Mouse (Mus musculus) adrenal gland, postnatal 10 days (tissue): ENCODE measurements around the gene Ccl1. TPM values are rescaled to one million over a fixed set of nuclear protein-coding genes. Genes with fewer than 3 reads are reported as not detected.

Experiments
- total RNA-seq, 2 experiments: library from RNA; stranded (reverse); gene quantifications; 2 replicates each; pipeline ENCODE4 v1.2.3; 2021

Gene Ccl1
- total RNA-seq, 2 experiments from 2014 or later = not detected

Other genes with a start within 250 kb of the Ccl1 start
- 1 to 10 TPM; 7.8 to 9.2 TPM for gene Ccl11, start 247.9 kb downstream of the Ccl1 start, total RNA-seq
- gene Ccl12, start 203.8 kb downstream of the Ccl1 start, total RNA-seq = 1 to 10 TPM in 1 of 2 experiments, under 1 TPM in 1; 0.75 to 2.3 TPM
- not detected for gene Ccl8, start 190.5 kb downstream of the Ccl1 start, total RNA-seq
- 1 to 10 TPM in 1 of 2 experiments, under 1 TPM in 1; 0.73 to 1.1 TPM for gene Tmem132e, start 83.2 kb upstream of the Ccl1 start, total RNA-seq